Mouse (Mus musculus) hindbrain, embryonic 16.5 days (tissue): ENCODE results near the gene Cst6. TPM values are rescaled to one million over a fixed set of nuclear protein-coding genes. Genes with fewer than 3 reads are reported as not detected.

ENCODE experiments used
- ATAC-seq: fragments of 200-750 bp; cut with Nextera tagmentation; 2 replicates; pipeline ENCODE4 v1.8.0; 2017; ENCODE audit warnings: moderate TSS enrichment, moderate library complexity
- H3K27ac ChIP-seq: fragments of 300-500 bp; sonication (generic); 2 replicates; pipeline ENCODE4 v1.5.1; 2014; ENCODE audit warnings: low read depth, mild to moderate bottlenecking, control low read depth, low read length, moderate library complexity
- H3K27me3 ChIP-seq: fragments of 300-500 bp; sonication (generic); replicated peaks from 2 replicates; pipeline ENCODE4 v1.6.1; 2014; ENCODE audit warnings: low read length; ENCODE audit not compliant: control insufficient read depth, insufficient read depth
- H3K36me3 ChIP-seq: fragments of 300-500 bp; sonication (generic); 2 replicates; pipeline ENCODE4 v1.6.1; 2014; ENCODE audit warnings: mild to moderate bottlenecking, low read length, moderate library complexity, mixed read lengths; ENCODE audit not compliant: control insufficient read depth, insufficient read depth
- H3K4me1 ChIP-seq: fragments of 300-500 bp; sonication (generic); 2 replicates; pipeline ENCODE4 v1.6.1; 2014; ENCODE audit warnings: low read depth, low read length; ENCODE audit not compliant: control insufficient read depth, insufficient read depth
- H3K4me2 ChIP-seq: fragments of 300-500 bp; sonication (generic); 2 replicates; pipeline ENCODE4 v1.6.1; 2014; ENCODE audit warnings: mild to moderate bottlenecking, low read length, control low read depth, moderate library complexity
- H3K4me3 ChIP-seq: fragments of 300-500 bp; sonication (generic); 2 replicates; pipeline ENCODE4 v1.5.1; 2014; ENCODE audit warnings: mild to moderate bottlenecking, low read length, control low read depth, moderate library complexity
- H3K9ac ChIP-seq: fragments of 300-500 bp; sonication (generic); 2 replicates; pipeline ENCODE4 v1.6.1; 2014; ENCODE audit warnings: low read depth, mild to moderate bottlenecking, control low read depth, low read length, moderate library complexity
- H3K9me3 ChIP-seq: fragments of 300-500 bp; sonication (generic); 2 replicates; pipeline ENCODE4 v1.6.1; 2014; ENCODE audit warnings: mild to moderate bottlenecking, low read length, moderate library complexity; ENCODE audit not compliant: control insufficient read depth
- WGBS: fragments of 180-500 bp; shearing (Covaris S2); extraction: QIAGEN DNeasy Blood & Tissue Kit; methylation state at CpG from one replicate; pipeline ENCODE4 v1.1.7; 2014; 5-methylcytosine and 5-hydroxymethylcytosine counted together
- polyA plus RNA-seq: library from polyadenylated mRNA; unstranded; fragments of >200 nt; fragmentation: Nextera tagmentation; extraction: Ambion mirVana; gene quantifications from 2 replicates; pipeline ENCODE4 v1.2.1, GENCODE M21; 2015

The Cst6 gene
- polyA plus RNA-seq, 1 experiment from 2014 or later: 11.9 TPM

DNA sequence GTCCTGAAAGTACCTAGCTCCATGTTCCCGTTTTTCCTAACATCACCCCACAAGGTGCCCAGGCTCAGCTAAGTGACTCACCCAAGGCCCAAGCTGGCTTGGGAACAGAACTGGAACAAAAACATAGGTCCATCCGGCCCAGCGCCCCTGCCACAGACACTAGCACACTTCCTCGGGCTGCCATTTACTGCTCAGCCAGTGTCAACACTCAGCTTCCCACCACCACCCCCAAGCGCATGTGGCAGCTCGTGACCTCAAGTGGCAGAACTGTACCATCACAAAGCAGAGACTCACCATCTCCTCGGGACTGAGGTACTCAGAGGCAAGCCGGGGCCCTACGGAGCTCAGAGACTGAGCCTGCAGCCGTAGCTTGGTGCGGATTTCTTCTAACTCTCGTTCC, 34.0 kb upstream of the Cst6 start:
- H3K27me3 ChIP-seq: no peaks in the 10 kb centered on the region
- no peak overlapping the region for H3K4me3 ChIP-seq
- peaks cover 15% of the 10 kb centered on the region for H3K4me1 ChIP-seq
- WGBS: 92% methylated on average over 12 of the region's 12 CpGs
- H3K36me3 ChIP-seq: peaks cover 63% of the 10 kb centered on the region
- ATAC-seq: no peak
- no peaks in the 10 kb centered on the region for H3K9me3 ChIP-seq
- no peak overlapping the region for H3K27ac ChIP-seq
- no peak overlapping the region for H3K9ac ChIP-seq
- H3K4me2 ChIP-seq: no peak overlapping the region

DNA sequence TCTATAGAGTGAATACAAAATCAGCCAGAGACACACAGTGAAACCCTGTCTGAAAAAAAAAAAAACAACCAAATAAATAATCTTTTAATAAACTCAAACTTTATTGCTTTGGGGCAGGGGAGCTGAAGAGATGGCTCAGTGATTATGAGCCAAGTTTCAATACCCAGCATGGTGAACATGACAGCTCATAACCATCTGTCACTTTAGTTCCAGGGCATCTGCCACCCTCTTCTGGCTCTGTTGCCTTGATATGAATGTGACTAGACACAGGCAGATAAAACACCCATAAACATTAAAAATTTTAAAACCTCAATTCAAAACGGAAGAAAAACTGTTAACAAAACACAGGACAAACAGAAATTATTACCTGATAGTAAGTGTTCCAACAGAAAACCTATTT, 28.1 kb upstream of the Cst6 start:
- ATAC-seq: no peak
- Histone ChIP-seq H3K9me3 (no peaks in the 10 kb centered on the region), H3K4me1 (no peaks in the 10 kb centered on the region), H3K9ac (no peak overlapping the region), H3K27me3 (no peaks in the 10 kb centered on the region), H3K4me3 (no peak overlapping the region), H3K27ac (no peak overlapping the region), H3K4me2 (no peak overlapping the region), H3K36me3 (peaks cover 52% of the 10 kb centered on the region)
- 98% methylated on average over 1 of the region's 1 CpGs for WGBS

DNA sequence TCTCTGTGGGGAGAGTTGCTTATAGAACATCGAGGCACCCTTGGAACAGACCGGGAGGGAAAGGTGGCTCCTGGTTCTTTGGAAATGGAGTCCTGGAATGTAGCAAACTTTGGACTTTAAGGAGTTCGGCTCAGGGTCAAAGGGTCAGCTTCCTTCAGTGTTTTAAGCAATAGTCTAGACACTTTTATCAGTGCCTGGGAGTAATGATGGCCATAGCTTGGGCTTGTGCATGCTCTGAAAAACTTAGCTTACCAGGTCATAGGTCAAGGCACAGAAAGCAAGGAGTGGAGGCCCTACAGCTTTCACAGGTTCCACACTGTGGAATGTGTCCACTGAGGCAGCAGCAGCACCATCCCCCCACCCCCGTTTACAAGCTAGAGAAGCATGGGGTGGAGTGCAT, 25.4 kb upstream of the Cst6 start:
- H3K27ac ChIP-seq: no peak overlapping the region
- H3K36me3 ChIP-seq: peaks cover 40% of the 10 kb centered on the region
- H3K9ac ChIP-seq: no peak overlapping the region
- no peak overlapping the region for H3K4me2 ChIP-seq
- H3K4me1 ChIP-seq: no peaks in the 10 kb centered on the region
- 85% methylated on average over 4 of the region's 4 CpGs for WGBS
- no peak for ATAC-seq
- H3K27me3 ChIP-seq: no peaks in the 10 kb centered on the region
- H3K9me3 ChIP-seq: no peaks in the 10 kb centered on the region
- no peak overlapping the region for H3K4me3 ChIP-seq

DNA sequence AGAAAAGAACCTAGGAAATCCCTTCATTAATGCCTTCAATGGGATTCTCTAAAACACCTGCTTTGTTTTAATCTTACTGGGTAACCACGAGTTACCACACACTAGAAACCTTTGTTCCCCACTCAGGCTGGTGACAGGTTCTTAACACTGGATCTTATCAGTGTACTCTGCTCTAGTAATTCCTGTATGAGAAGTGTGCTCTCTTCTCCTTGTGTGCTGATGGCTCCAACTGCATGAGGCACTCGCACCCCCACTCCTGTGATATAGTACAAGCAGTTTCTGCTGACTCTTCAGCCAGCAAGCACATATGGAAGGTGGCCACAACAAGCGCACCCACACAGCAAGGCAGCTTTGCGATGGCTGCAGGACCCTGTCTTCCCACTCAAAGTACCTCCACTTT, 24.8 kb upstream of the Cst6 start:
- H3K4me1 ChIP-seq: no peaks in the 10 kb centered on the region
- no peak for ATAC-seq
- H3K27me3 ChIP-seq: no peaks in the 10 kb centered on the region
- H3K9me3 ChIP-seq: no peaks in the 10 kb centered on the region
- peaks cover 38% of the 10 kb centered on the region for H3K36me3 ChIP-seq
- no peak overlapping the region for H3K27ac ChIP-seq
- H3K4me3 ChIP-seq: no peak overlapping the region
- WGBS: 92% methylated on average over 4 of the region's 4 CpGs
- H3K4me2 ChIP-seq: no peak overlapping the region
- no peak overlapping the region for H3K9ac ChIP-seq

DNA sequence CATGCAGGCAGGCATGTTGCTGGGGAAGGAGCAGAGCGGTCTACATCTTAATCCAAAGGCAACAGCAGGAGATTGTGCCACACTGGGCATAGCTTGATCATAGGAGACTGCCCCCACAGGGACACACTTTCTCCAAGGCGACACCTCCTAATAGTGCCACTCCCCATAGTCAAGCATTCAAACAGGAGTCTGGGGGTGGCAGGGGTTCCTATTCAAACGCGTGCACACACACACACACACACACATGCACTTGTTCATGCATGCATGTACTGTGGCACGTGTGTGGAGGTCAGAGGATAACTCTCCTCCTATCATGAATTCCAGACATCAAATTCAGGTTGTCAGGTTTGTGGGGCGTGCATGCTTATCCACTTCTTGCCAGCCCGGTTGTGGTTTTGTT, 23.4 kb upstream of the Cst6 start:
- Histone ChIP-seq H3K36me3 (peaks cover 31% of the 10 kb centered on the region), H3K27me3 (no peaks in the 10 kb centered on the region), H3K4me2 (no peak overlapping the region), H3K9me3 (no peaks in the 10 kb centered on the region), H3K9ac (no peak overlapping the region), H3K4me1 (peaks cover 7% of the 10 kb centered on the region), H3K4me3 (no peak overlapping the region), H3K27ac (no peak overlapping the region)
- 94% methylated on average over 7 of the region's 7 CpGs for WGBS
- ATAC-seq: no peak

DNA sequence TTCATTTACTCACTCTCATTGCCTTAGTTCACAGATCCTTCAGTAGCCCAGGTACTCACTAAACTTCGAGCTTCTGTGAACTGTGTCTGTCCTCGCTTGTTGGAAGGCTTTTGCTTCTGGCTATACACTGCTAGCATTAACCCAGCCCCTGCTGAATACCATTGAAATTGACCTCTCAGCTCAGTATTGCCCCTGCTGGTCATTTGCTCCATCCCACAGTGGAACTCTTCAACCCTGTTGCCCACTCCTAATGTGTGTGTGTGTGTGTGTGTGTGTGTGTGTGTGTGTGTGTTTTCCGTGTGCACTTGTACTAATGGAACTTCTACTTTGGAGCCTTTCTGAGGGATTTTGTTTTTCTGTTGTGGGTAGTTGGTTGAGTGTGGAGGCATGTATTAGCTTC, 21.6 kb upstream of the Cst6 start:
- H3K9ac ChIP-seq: no peak overlapping the region

DNA sequence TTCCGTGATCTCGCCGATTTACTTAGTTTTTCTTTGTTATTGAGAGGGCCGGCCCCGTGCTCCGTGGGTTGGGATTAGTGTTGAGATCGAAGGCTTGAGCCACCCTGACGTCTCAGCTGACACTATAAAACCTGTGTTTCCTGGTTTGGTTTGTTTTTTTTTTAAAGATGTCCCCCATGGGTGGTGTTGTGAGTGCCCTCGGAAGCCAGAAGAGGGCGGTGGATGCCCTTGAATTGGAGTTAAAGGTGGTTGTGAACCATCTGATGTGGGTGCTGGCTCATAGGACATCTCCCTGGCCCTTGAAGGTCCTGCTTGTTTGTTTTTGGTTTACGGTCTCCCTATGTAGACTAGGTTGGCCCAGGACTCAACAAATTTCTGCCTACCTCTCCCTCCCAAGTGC, 18.1 kb upstream of the Cst6 start:
- H3K4me2 ChIP-seq: peak overlapping the region; percentile 95
- H3K9me3 ChIP-seq: no peaks in the 10 kb centered on the region
- H3K27ac ChIP-seq: peak overlapping the region; percentile 96
- no peaks in the 10 kb centered on the region for H3K27me3 ChIP-seq
- peak overlapping the region; percentile 71 for H3K4me3 ChIP-seq
- H3K9ac ChIP-seq: peak overlapping the region; percentile 77
- peaks cover 29% of the 10 kb centered on the region for H3K36me3 ChIP-seq
- ATAC-seq: no peak
- peaks cover 18% of the 10 kb centered on the region for H3K4me1 ChIP-seq
- WGBS: 9% methylated on average over 11 of the region's 11 CpGs

More for the DNA sequence above, 21.6 kb upstream of the Cst6 start:
- no peak for ATAC-seq
- H3K36me3 ChIP-seq: peaks cover 31% of the 10 kb centered on the region
- H3K27ac ChIP-seq: no peak overlapping the region
- H3K4me3 ChIP-seq: no peak overlapping the region
- peaks cover 12% of the 10 kb centered on the region for H3K4me1 ChIP-seq
- no peak overlapping the region for H3K4me2 ChIP-seq
- H3K27me3 ChIP-seq: no peaks in the 10 kb centered on the region
- 82% methylated on average over 3 of the region's 3 CpGs for WGBS
- H3K9me3 ChIP-seq: no peaks in the 10 kb centered on the region

DNA sequence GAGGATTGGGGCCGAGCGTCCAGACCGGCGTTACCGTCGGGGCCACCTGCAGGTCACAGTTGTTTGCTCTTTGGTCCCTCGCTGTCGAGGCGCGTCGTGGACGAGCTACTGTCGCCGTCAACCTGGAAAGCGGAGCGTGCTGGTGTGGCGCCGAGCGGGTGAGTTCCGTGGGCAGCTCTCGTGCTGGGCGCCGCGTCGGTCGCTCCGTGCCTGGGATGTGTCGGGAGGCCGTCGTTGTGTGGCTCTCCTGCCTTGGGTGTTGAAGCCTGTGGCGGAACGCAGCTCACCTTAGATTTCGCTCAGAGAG, 17.6 kb upstream of the Cst6 start, which contains the start of gene Banf1:
Gene Banf1 (minus strand): TSS at position 116 of the 307 bp plus-strand sequence.
- peak within 1 kb of the TSS; percentile 71 for H3K4me3 ChIP-seq
- H3K27me3 ChIP-seq: no peaks in the 10 kb centered on the region
- H3K4me2 ChIP-seq: peak within 1 kb of the TSS; percentile 95
- ATAC-seq: peak; percentile 12
- peaks cover 25% of the 10 kb centered on the region for H3K36me3 ChIP-seq
- peak within 1 kb of the TSS; percentile 96 for H3K27ac ChIP-seq
- H3K9ac ChIP-seq: peak within 1 kb of the TSS; percentile 77
- peaks cover 18% of the 10 kb centered on the region for H3K4me1 ChIP-seq
- WGBS: under 1% methylated on average over 33 of the region's 33 CpGs
- no peaks in the 10 kb centered on the region for H3K9me3 ChIP-seq

DNA sequence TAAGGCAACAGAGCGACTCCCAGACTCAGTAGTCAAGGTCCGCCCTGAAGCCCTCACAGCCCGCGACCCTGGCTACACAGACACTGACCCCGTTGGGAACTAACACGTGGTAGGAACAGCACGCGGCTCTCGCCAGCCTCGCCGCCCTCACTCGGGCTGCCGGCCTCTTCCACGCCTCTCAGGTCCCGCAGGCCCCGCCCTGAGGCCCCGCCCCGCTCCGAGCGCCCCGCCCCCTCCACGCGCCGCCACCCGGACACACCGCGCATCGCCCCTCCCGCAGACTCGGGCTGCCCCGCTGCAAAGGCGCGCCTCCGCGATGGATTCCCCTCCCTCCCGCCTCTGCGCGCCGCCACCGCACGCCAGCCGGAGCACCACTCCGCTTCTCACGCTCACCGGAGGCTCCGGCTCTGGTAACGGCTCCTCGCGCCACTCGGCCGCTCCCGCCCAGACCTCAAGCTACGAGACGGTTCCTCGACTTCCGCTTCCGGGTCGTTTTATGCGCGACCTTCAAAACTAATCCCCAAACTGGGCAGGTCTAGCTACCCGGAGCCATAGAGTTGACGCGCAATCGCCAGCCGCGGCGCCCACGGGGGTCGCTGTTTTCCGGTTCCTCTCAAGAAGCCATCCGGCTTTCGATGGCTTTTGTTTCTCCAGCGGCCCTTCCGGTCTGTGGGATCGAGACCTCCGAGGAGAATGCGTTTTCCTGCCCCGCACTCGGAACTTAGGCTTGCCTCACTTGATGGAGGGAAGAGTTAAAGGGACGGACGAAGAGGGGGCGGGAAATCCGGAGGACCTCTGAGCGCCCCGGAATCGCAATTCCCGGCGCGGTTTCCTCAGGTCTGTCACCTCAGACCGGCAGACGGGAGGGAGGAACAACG, 17.0 kb upstream of the Cst6 start, which contains the start of gene Eif1ad:
Gene Eif1ad (plus strand): TSS at position 567 of the 878 bp plus-strand sequence.
- no peaks in the 10 kb centered on the region for H3K9me3 ChIP-seq
- H3K4me2 ChIP-seq: peak within 1 kb of the TSS; percentile 95
- WGBS: under 1% methylated on average over 72 of the region's 92 CpGs
- peak within 1 kb of the TSS; percentile 71 for H3K4me3 ChIP-seq
- H3K9ac ChIP-seq: peak within 1 kb of the TSS; percentile 77
- peaks cover 18% of the 10 kb centered on the region for H3K4me1 ChIP-seq
- H3K36me3 ChIP-seq: peaks cover 24% of the 10 kb centered on the region
- no peaks in the 10 kb centered on the region for H3K27me3 ChIP-seq
- ATAC-seq: peak; percentile 97
- H3K27ac ChIP-seq: peak within 1 kb of the TSS; percentile 96
